Mouse (Mus musculus) layer of hippocampus, adult 9-10 months (tissue): ENCODE data around the gene Ifnk.

Experiments
- DNase-seq: peaks from one replicate; pipeline ENCODE4 v3.0.0; 2022; ENCODE audit warnings: low spot score

Ifnk gene

GRCm38 (mm10) chr4:35151756-35152155 is at the start of gene Ifnk:
Gene Ifnk, plus strand, starts transcription at chr4:35152056.
- DNase-seq: no peak

- no peak for DNase-seq
Measured at GRCm38 (mm10) chr4:35105115-35105773, 46.6 kb upstream of the Ifnk start.

- DNase-seq: no peak
Measured at GRCm38 (mm10) chr4:35112452-35112851, 39.4 kb upstream of the Ifnk start.

GRCm38 (mm10) chr4:35113516-35114248 is 38.2 kb upstream of the Ifnk start:
- no peak for DNase-seq

- no peak for DNase-seq
Measured at GRCm38 (mm10) chr4:35114950-35115349, 36.9 kb upstream of the Ifnk start.

GRCm38 (mm10) chr4:35115933-35116332 is 35.9 kb upstream of the Ifnk start:
- DNase-seq: no peak

GRCm38 (mm10) chr4:35117144-35117543 is 34.7 kb upstream of the Ifnk start:
- DNase-seq: no peak

- DNase-seq: no peak
Measured at GRCm38 (mm10) chr4:35118851-35119250, 33.0 kb upstream of the Ifnk start.

- DNase-seq: no peak
Measured at GRCm38 (mm10) chr4:35120159-35120558, 31.7 kb upstream of the Ifnk start.

GRCm38 (mm10) chr4:35120575-35120974 is 31.3 kb upstream of the Ifnk start:
- DNase-seq: no peak

- no peak for DNase-seq
Measured at GRCm38 (mm10) chr4:35121060-35121459, 30.8 kb upstream of the Ifnk start.

- DNase-seq: no peak
Measured at GRCm38 (mm10) chr4:35123087-35123486, 28.8 kb upstream of the Ifnk start.

GRCm38 (mm10) chr4:35124027-35124426 is 27.8 kb upstream of the Ifnk start:
- DNase-seq: no peak

GRCm38 (mm10) chr4:35125299-35125777 is 26.5 kb upstream of the Ifnk start:
- DNase-seq: no peak

GRCm38 (mm10) chr4:35126776-35127175 is 25.1 kb upstream of the Ifnk start:
- DNase-seq: no peak

- no peak for DNase-seq
Measured at GRCm38 (mm10) chr4:35127759-35128158, 24.1 kb upstream of the Ifnk start.

- DNase-seq: no peak
Measured at GRCm38 (mm10) chr4:35130411-35130948, 21.4 kb upstream of the Ifnk start.

GRCm38 (mm10) chr4:35131592-35131991 is 20.3 kb upstream of the Ifnk start:
- no peak for DNase-seq

GRCm38 (mm10) chr4:35133411-35133810 is 18.4 kb upstream of the Ifnk start:
- DNase-seq: no peak

- no peak for DNase-seq
Measured at GRCm38 (mm10) chr4:35134846-35135611, 16.8 kb upstream of the Ifnk start.

- no peak for DNase-seq
Measured at GRCm38 (mm10) chr4:35135806-35136205, 16.1 kb upstream of the Ifnk start.

- no peak for DNase-seq
Measured at GRCm38 (mm10) chr4:35136996-35137395, 14.9 kb upstream of the Ifnk start.

GRCm38 (mm10) chr4:35138077-35138476 is 13.8 kb upstream of the Ifnk start:
- DNase-seq: no peak
